Mouse (Mus musculus): Measurements from ENCODE around the gene Ddr1. TPM values are rescaled to one million over a fixed set of nuclear protein-coding genes. Genes with fewer than 3 reads are reported as not detected.

Ddr1 gene
- polyA plus RNA-seq, 1 experiment, result 11.9 TPM

DNA sequence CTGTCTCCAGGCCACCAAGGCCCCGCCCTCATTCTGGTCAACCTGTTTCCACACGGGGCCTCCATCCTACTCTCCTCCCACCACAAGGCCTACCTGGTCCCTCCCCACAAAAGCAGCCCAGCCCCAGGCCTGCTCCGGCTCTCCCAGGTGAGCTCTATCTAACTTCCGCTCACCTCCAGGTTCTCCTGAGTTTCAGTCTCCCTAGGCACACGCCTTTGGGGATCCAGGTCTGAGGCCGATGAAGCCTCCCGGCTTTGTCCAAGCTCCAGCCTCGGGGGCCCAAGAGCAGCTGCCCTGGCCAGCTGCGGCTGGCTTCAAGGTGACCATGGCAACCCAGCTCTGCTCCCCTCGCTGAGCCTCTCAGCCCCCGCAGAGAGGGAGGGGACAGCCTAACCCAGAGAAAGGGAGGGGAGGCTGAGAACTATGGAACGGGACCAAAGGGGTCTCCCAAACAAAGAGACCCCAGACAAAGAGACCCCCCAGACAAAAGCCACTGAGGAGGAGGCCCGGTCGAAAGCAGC is 610 bp downstream of the Ddr1 start:
- no peaks in the 10 kb centered on the region for H3K27me3 ChIP-seq (ENCODE audit: control insufficient read depth, insufficient read depth, low read length)
- no peak overlapping the region for H3K27ac ChIP-seq (ENCODE audit: control insufficient read depth, insufficient read depth, low read depth, low read length)
- H3K36me3 ChIP-seq (ENCODE audit: control insufficient read depth, insufficient read depth, low read length), result no peaks in the 10 kb centered on the region
- H3K4me3 ChIP-seq (ENCODE audit: control insufficient read depth, low read depth, low read length), result no peak overlapping the region
- TF ChIP-seq POLR2A (IDR thresholded peaks at IDR 0.05; ENCODE audit: control insufficient read depth, low read depth, low read length) (no peak), CTCF (IDR thresholded peaks at IDR 0.05; ENCODE audit: control insufficient read depth, insufficient read depth, insufficient replicate concordance, low read depth, low read length) (no peak)
- H3K4me1 ChIP-seq (ENCODE audit: control insufficient read depth, insufficient read depth, low read length), result peaks cover 9% of the 10 kb centered on the region

- H3K27me3 ChIP-seq (ENCODE audit: control insufficient read depth, insufficient read depth, low read length), result no peaks in the 10 kb centered on the region
- peaks cover 9% of the 10 kb centered on the region for H3K4me1 ChIP-seq (ENCODE audit: control insufficient read depth, insufficient read depth, low read length)
- TF ChIP-seq POLR2A (IDR thresholded peaks at IDR 0.05; ENCODE audit: control insufficient read depth, low read depth, low read length) (no peak), CTCF (IDR thresholded peaks at IDR 0.05; ENCODE audit: control insufficient read depth, insufficient read depth, insufficient replicate concordance, low read depth, low read length) (no peak)
- H3K4me3 ChIP-seq (ENCODE audit: control insufficient read depth, low read depth, low read length), result no peak overlapping the region
- H3K27ac ChIP-seq (ENCODE audit: control insufficient read depth, insufficient read depth, low read depth, low read length), result no peak overlapping the region
- H3K36me3 ChIP-seq (ENCODE audit: control insufficient read depth, insufficient read depth, low read length), result no peaks in the 10 kb centered on the region
Observed at GRCm38 (mm10) chr17:35703065-35703464, 1.4 kb downstream of the Ddr1 start.

- no peak overlapping the region for H3K27ac ChIP-seq (ENCODE audit: control insufficient read depth, insufficient read depth, low read depth, low read length)
- no peak for TF ChIP-seq CTCF (IDR thresholded peaks at IDR 0.05; ENCODE audit: control insufficient read depth, insufficient read depth, insufficient replicate concordance, low read depth, low read length)
- no peak for TF ChIP-seq POLR2A (IDR thresholded peaks at IDR 0.05; ENCODE audit: control insufficient read depth, low read depth, low read length)
- H3K4me1 ChIP-seq (ENCODE audit: control insufficient read depth, insufficient read depth, low read length), result peaks cover 12% of the 10 kb centered on the region
- H3K4me3 ChIP-seq (ENCODE audit: control insufficient read depth, low read depth, low read length), result no peak overlapping the region
- H3K27me3 ChIP-seq (ENCODE audit: control insufficient read depth, insufficient read depth, low read length), result no peaks in the 10 kb centered on the region
- H3K36me3 ChIP-seq (ENCODE audit: control insufficient read depth, insufficient read depth, low read length), result no peaks in the 10 kb centered on the region
Observed at GRCm38 (mm10) chr17:35702605-35703004, 1.8 kb downstream of the Ddr1 start.

DNA sequence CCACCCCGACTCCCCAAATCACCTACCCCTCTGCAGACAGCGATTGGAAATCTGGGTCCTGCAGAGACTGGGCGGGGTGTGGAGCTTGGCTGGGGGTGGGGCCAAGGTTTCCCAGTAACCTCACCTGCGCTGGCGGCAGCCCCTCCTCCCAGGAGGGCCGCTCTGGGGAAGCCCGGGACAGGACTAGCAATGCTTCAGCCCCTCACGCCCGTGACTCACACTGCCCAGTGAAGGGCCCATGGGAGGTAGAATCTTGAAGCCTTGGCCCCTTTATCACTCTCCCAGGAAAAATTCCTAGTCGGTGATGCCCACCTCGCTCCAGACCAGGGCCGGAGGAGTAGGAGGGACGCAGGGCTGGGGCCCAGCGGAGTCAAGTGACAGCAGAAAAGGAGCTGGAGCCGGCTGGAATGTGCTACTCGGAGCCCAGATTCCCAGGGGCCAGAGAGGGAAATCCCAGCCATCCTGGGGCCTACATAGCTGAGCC is 2.4 kb downstream of the Ddr1 start:
- Histone ChIP-seq H3K4me3 (ENCODE audit: control insufficient read depth, low read depth, low read length) (no peak overlapping the region), H3K4me1 (ENCODE audit: control insufficient read depth, insufficient read depth, low read length) (peaks cover 15% of the 10 kb centered on the region), H3K36me3 (ENCODE audit: control insufficient read depth, insufficient read depth, low read length) (no peaks in the 10 kb centered on the region), H3K27me3 (ENCODE audit: control insufficient read depth, insufficient read depth, low read length) (no peaks in the 10 kb centered on the region), H3K27ac (ENCODE audit: control insufficient read depth, insufficient read depth, low read depth, low read length) (no peak overlapping the region)
- TF ChIP-seq CTCF (IDR thresholded peaks at IDR 0.05; ENCODE audit: control insufficient read depth, insufficient read depth, insufficient replicate concordance, low read depth, low read length) (no peak), POLR2A (IDR thresholded peaks at IDR 0.05; ENCODE audit: control insufficient read depth, low read depth, low read length) (no peak)

DNA sequence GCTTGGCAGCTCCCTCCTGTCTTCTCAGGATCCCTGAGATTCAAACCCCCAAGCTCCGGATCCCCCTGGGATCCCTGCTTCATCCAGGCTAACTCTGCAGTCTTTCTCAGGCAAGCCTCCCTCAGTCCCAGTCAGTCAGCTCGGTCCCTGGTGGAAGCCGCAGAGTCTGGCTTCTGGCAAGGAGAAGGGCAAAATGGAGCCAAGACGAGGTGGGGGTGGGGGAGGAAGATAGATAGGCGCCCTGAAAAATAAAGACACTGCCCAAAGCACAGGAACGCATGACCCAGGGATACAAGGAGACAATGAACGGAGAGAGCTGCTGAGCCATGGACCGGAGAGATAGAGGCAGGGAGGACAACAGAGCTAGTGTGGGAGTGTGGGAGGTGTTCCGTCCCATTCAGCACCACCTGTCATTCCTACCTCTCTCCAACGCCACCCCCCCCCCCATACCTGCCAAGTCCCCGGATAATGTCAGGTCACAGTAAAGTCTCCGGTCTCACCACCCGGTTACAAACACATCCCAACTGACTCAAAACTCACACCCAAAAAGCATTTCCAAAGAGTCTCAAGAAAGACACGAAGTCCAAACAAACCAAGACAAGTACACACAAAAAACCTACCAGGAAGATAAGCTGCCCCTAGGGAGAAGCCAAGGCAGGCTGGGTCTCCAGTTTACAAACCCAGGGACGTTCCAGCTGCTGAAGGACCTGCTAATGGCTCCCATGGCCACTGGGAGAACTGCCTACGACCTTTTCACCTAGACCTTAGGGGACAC is 3.0 kb downstream of the Ddr1 start:
- Histone ChIP-seq H3K4me3 (ENCODE audit: control insufficient read depth, low read depth, low read length) (peak overlapping the region; percentile 52; the same call in 1 of the 2 replicates), H3K36me3 (ENCODE audit: control insufficient read depth, insufficient read depth, low read length) (no peaks in the 10 kb centered on the region), H3K4me1 (ENCODE audit: control insufficient read depth, insufficient read depth, low read length) (peaks cover 15% of the 10 kb centered on the region), H3K27me3 (ENCODE audit: control insufficient read depth, insufficient read depth, low read length) (no peaks in the 10 kb centered on the region), H3K27ac (ENCODE audit: control insufficient read depth, insufficient read depth, low read depth, low read length) (peak overlapping the region; percentile 40; the same call in 1 of the 2 replicates)
- no peak for TF ChIP-seq POLR2A (IDR thresholded peaks at IDR 0.05; ENCODE audit: control insufficient read depth, low read depth, low read length)
- no peak for TF ChIP-seq CTCF (IDR thresholded peaks at IDR 0.05; ENCODE audit: control insufficient read depth, insufficient read depth, insufficient replicate concordance, low read depth, low read length)

DNA sequence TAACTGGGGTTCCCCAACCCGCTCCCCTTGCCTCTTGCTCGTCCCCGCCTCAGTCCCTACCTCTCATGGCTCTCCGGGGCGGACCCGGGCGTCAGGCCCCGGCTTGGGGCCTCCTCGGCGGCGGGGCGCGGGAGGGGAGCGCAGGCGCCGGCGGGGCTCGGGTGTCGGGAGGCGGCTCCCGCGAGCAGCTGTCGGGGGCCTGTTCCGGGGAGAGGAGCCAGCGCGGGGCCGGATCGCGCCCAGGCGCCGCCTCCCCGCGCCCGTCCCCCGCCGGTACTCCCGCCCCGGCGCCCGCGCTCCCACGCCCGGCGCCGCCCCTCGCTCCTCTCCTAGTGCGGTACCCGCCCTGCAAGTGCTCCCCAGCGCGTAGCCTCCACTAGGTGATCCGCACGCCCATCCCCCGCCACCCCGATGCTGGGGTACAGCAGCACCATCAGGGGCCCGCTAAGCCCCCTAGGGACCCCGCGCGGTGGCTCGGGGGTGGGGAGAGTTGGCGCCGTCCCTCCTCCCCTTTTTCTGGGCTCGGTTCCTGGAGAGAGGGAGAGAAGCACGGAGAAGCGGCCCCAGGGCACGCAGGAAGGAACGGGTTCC is 4.0 kb downstream of the Ddr1 start:
- Histone ChIP-seq H3K36me3 (ENCODE audit: control insufficient read depth, insufficient read depth, low read length) (no peaks in the 10 kb centered on the region), H3K4me3 (ENCODE audit: control insufficient read depth, low read depth, low read length) (peak overlapping the region; percentile 68), H3K27me3 (ENCODE audit: control insufficient read depth, insufficient read depth, low read length) (no peaks in the 10 kb centered on the region), H3K27ac (ENCODE audit: control insufficient read depth, insufficient read depth, low read depth, low read length) (peak overlapping the region; percentile 71), H3K4me1 (ENCODE audit: control insufficient read depth, insufficient read depth, low read length) (peaks cover 15% of the 10 kb centered on the region)
- peak; percentile 34; the same call in 1 of the 2 replicates for TF ChIP-seq POLR2A (IDR thresholded peaks at IDR 0.05; ENCODE audit: control insufficient read depth, low read depth, low read length)
- no peak for TF ChIP-seq CTCF (IDR thresholded peaks at IDR 0.05; ENCODE audit: control insufficient read depth, insufficient read depth, insufficient replicate concordance, low read depth, low read length)

DNA sequence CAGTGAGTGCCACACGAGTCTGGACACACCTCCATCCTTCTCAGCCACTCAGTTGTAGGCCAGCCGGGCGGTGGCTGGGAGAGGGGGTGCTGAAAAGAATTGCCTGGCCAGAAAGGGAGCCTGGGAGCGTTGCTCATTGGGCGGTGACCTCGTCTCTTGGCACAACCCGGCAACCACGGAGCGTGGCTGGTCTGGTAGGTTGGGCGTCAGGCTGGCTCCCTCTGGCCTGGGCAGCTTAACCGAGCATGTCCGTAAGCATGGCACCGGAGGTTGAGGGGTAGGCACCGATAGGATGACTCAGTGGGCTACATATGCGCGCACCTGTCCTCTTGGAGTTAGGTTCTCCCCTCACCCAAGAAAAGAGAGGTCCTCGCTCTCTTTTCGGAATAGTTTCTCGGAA is 4.5 kb downstream of the Ddr1 start:
- Histone ChIP-seq H3K4me3 (ENCODE audit: control insufficient read depth, low read depth, low read length) (peak overlapping the region; percentile 68), H3K27me3 (ENCODE audit: control insufficient read depth, insufficient read depth, low read length) (no peaks in the 10 kb centered on the region), H3K36me3 (ENCODE audit: control insufficient read depth, insufficient read depth, low read length) (no peaks in the 10 kb centered on the region), H3K4me1 (ENCODE audit: control insufficient read depth, insufficient read depth, low read length) (peaks cover 15% of the 10 kb centered on the region), H3K27ac (ENCODE audit: control insufficient read depth, insufficient read depth, low read depth, low read length) (peak overlapping the region; percentile 71)
- TF ChIP-seq POLR2A (IDR thresholded peaks at IDR 0.05; ENCODE audit: control insufficient read depth, low read depth, low read length), result no peak; the same call in 1 of the 2 replicates

Data from testis, adult 2 months (tissue).